ENCODE assay signal across 9 mouse cellular contexts in the genomic region with DNA sequence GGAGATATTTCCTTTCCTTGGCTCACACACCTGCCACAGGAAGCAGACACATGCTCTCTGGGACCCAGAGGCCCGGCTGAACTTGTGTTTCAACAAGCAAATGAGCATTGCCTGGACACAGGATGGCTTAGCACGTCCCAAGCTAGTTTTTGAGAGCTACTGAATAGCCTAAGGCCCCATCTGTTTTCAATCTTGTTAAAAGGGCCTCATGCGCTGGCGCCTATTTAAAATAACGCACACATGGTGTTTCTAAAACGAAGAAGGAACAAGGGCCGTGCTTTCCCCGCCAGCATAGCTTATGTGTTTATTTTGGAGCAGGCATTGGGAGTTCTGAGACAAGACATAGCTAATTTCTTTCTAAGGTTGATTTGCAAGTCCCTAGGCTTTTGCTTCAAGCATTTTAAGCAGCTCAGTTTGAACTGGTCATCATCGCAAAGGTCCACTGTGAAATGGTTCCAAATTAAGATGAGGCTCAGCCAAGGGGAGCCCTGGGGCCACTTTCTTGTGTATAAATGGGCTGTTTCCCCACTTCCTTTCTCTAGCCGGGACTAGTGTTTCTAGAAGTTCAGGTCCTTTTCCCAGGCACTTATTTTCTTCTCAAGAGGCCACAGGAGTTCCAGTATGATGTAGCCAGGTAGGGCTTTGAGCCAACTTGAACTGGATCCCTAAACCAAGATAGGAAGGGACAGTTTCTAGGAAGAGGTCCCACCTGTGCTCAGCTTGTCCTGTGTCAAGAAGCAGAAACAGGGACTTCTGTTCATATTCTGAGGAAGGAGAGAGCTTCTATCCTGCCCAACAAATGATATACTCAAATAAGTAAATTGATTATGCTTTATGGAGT.
A peak's percentile ranks its signal among the peaks of the same experiment; 100 is the strongest.
DNase-seq lines count a peak whose midpoint lies in the region; ATAC-seq and TF ChIP-seq lines count a peak whose summit lies in the region.
"Had no signal": no experiment of that assay in that cellular context is flagged by ENCODE, and none has a peak within 500 bp of the region (broad histone marks: within the 10 kb centered on the region; RNA-seq: fewer than 3 reads in every experiment).

No protein-coding gene starts in this region.

- no peak overlapping the region for H3K4me3 ChIP-seq in gastrocnemius, adult 2 months
- H3K4me3 ChIP-seq in embryonic facial prominence, embryonic 12.5 days: no peak overlapping the region
- H3K4me3 ChIP-seq in heart, embryonic 13.5 days: no peak overlapping the region
- no peak overlapping the region for H3K4me3 ChIP-seq in kidney, embryonic 16.5 days (ENCODE audit: low read length)
- no peak overlapping the region for H3K4me3 ChIP-seq in midbrain, embryonic 16.5 days (ENCODE audit: low read depth, low read length)

- peak overlapping the region; percentile 43; the same call in 1 of the 2 replicates for H3K27ac ChIP-seq in gastrocnemius, adult 2 months
- H3K27ac ChIP-seq in embryonic facial prominence, embryonic 12.5 days: peak overlapping the region; percentile 58
- H3K27ac ChIP-seq in heart, embryonic 13.5 days (replicated peaks): peak overlapping the region; percentile 74
- peak overlapping the region; percentile 66 for H3K27ac ChIP-seq in kidney, embryonic 16.5 days (ENCODE audit: low read length)
- H3K27ac ChIP-seq in midbrain, embryonic 16.5 days (ENCODE audit: low read length): no peak overlapping the region

- DNase-seq in gastrocnemius, adult 2 months: peak; percentile 30
- DNase-seq in gastrocnemius, postnatal 36 days: no peak
- no peak for DNase-seq in adrenal gland, postnatal 4 days (ENCODE audit: low spot score in 2 of 2)

- H3K4me2 ChIP-seq in embryonic facial prominence, embryonic 12.5 days (replicated peaks): no peak overlapping the region
- no peak overlapping the region for H3K4me2 ChIP-seq in heart, embryonic 13.5 days
- no peak overlapping the region for H3K4me2 ChIP-seq in kidney, embryonic 16.5 days (replicated peaks; ENCODE audit: low read depth, low read length)
- no peak overlapping the region for H3K4me2 ChIP-seq in midbrain, embryonic 16.5 days (ENCODE audit: low read length)

- H3K4me1 ChIP-seq in embryonic facial prominence, embryonic 12.5 days: peaks cover 25% of the 10 kb centered on the region
- peaks cover 19% of the 10 kb centered on the region for H3K4me1 ChIP-seq in heart, embryonic 13.5 days
- peaks cover 11% of the 10 kb centered on the region; the same call in 1 of the 2 replicates for H3K4me1 ChIP-seq in kidney, embryonic 16.5 days (ENCODE audit: insufficient read depth, low read length)
- H3K4me1 ChIP-seq in midbrain, embryonic 16.5 days (ENCODE audit: control insufficient read depth, insufficient read depth, low read length): no peaks in the 10 kb centered on the region

- ATAC-seq in embryonic facial prominence, embryonic 12.5 days (ENCODE audit: insufficient number of reproducible peaks, insufficient read depth, low FRiP score, low TSS enrichment): peak; percentile 77
- no peak for ATAC-seq in heart, embryonic 13.5 days (ENCODE audit: extremely low read depth, insufficient number of reproducible peaks, low FRiP score, low TSS enrichment)
- ATAC-seq in kidney, embryonic 16.5 days (ENCODE audit: low FRiP score, low TSS enrichment): peak; percentile 90
- ATAC-seq in midbrain, embryonic 16.5 days: 0 out of 2 replicates have a peak, but pooled peaks have one; percentile 42
- no peak for ATAC-seq in inflammation-experienced regulatory T-cells, adult 6 months

- intact Hi-C loops in gastrocnemius, adult 2 months (cut with DNase I): no loop called here
- intact Hi-C loops in gastrocnemius, postnatal 36 days (cut with DNase I): no loop called here

- no peak for TF ChIP-seq CTCF in gastrocnemius, adult 2 months (IDR thresholded peaks at IDR 0.05)

- H3K27me3 ChIP-seq in embryonic facial prominence, embryonic 12.5 days: no peaks in the 10 kb centered on the region
- no peaks in the 10 kb centered on the region for H3K27me3 ChIP-seq in heart, embryonic 13.5 days (replicated peaks)
- no peaks in the 10 kb centered on the region for H3K27me3 ChIP-seq in kidney, embryonic 16.5 days (ENCODE audit: insufficient read depth, low read length)
- no peaks in the 10 kb centered on the region for H3K27me3 ChIP-seq in midbrain, embryonic 16.5 days (ENCODE audit: control insufficient read depth, insufficient read depth, low read depth, low read length)
- H3K27me3 ChIP-seq: CH12.LX had no signal

- H3K36me3 ChIP-seq in embryonic facial prominence, embryonic 12.5 days: no peaks in the 10 kb centered on the region
- no peaks in the 10 kb centered on the region for H3K36me3 ChIP-seq in heart, embryonic 13.5 days
- H3K36me3 ChIP-seq in kidney, embryonic 16.5 days (ENCODE audit: insufficient read depth, low read length): 0 out of 2 replicates have a peak, but pooled peaks cover 4% of the 10 kb centered on the region
- no peaks in the 10 kb centered on the region for H3K36me3 ChIP-seq in midbrain, embryonic 16.5 days (ENCODE audit: control insufficient read depth, insufficient read depth, low read length)

- H3K9ac ChIP-seq in embryonic facial prominence, embryonic 12.5 days: no peak overlapping the region
- no peak overlapping the region for H3K9ac ChIP-seq in heart, embryonic 13.5 days
- no peak overlapping the region for H3K9ac ChIP-seq in kidney, embryonic 16.5 days (replicated peaks; ENCODE audit: low read length)
- no peak overlapping the region for H3K9ac ChIP-seq in midbrain, embryonic 16.5 days (ENCODE audit: low read depth, low read length)

- WGBS in embryonic facial prominence, embryonic 12.5 days: 10% methylated on average over 10 of the region's 10 CpGs
- 49% methylated on average over 10 of the region's 10 CpGs for WGBS in heart, embryonic 13.5 days
- 44% methylated on average over 10 of the region's 10 CpGs for WGBS in kidney, embryonic 16.5 days
- 39% methylated on average over 10 of the region's 10 CpGs for WGBS in midbrain, embryonic 16.5 days

- no peaks in the 10 kb centered on the region for H3K9me3 ChIP-seq in embryonic facial prominence, embryonic 12.5 days
- no peaks in the 10 kb centered on the region for H3K9me3 ChIP-seq in heart, embryonic 13.5 days
- H3K9me3 ChIP-seq in kidney, embryonic 16.5 days (ENCODE audit: low read length): no peaks in the 10 kb centered on the region
- H3K9me3 ChIP-seq in midbrain, embryonic 16.5 days (replicated peaks; ENCODE audit: control insufficient read depth, low read length, poor library complexity, severe bottlenecking): no peaks in the 10 kb centered on the region

Comparison
In these comparisons a context has a peak if more than half of its experiments do, and no peak if none do; other contexts are left out.
1. ATAC-seq: peak in embryonic facial prominence, embryonic 12.5 days (single experiment), kidney, embryonic 16.5 days (single experiment) and midbrain, embryonic 16.5 days (single experiment); none in heart, embryonic 13.5 days (single experiment) and inflammation-experienced regulatory T-cells, adult 6 months (single experiment).